In genomic region chr1:135704317-135704821, GRCm38 (mm10) we compare ENCODE assay signal across 27 mouse cellular contexts. TPM values are rescaled to one million over a fixed set of nuclear protein-coding genes. Genes with fewer than 3 reads are reported as not detected.
DNase-seq lines count a peak whose midpoint lies in the region; TF ChIP-seq lines count a peak whose summit lies in the region.
"Had no signal": no experiment of that assay in that cellular context is flagged by ENCODE, and none has a peak within 500 bp of the region (broad histone marks: within the 10 kb centered on the region; RNA-seq: fewer than 3 reads in every experiment).

No protein-coding gene starts in this region.

- no peak for TF ChIP-seq POLR2A in MEL (IDR thresholded peaks at IDR 0.05; ENCODE audit: control insufficient read depth in 1 of 2, insufficient read depth in 1 of 2, low read depth in 1 of 2, low read length in 2 of 2, poor library complexity in 1 of 2)

- H3K27me3 ChIP-seq in MEL (ENCODE audit: control insufficient read depth in 1 of 2, insufficient read depth in 2 of 2, low read length in 2 of 2): no peaks in the 10 kb centered on the region
- H3K27me3 ChIP-seq: heart, embryonic 12.5 days; hindbrain, embryonic 13.5 days; limb, embryonic 15.5 days; midbrain, embryonic 15.5 days had no signal

- TF ChIP-seq RAD21 in MEL (IDR thresholded peaks at IDR 0.05; ENCODE audit: low read depth, low read length): peak; percentile 13

- no peak for TF ChIP-seq EP300 in MEL (IDR thresholded peaks at IDR 0.05; ENCODE audit: low read depth in 1 of 2, low read length in 2 of 2)

- H3K27ac ChIP-seq in gastrocnemius, adult 2 months: no peak overlapping the region
- no peak overlapping the region for H3K27ac ChIP-seq in left cerebral cortex, adult 2 months
- no peak overlapping the region for H3K27ac ChIP-seq in MEL (ENCODE audit: control insufficient read depth, low read depth, low read length)
- H3K27ac ChIP-seq: embryonic facial prominence, embryonic 12.5 days; forebrain, embryonic 13.5 days; hindbrain, embryonic 13.5 days; limb, embryonic 15.5 days; midbrain, embryonic 15.5 days had no signal

- intact Hi-C loops in gastrocnemius, adult 2 months (cut with DNase I): loop anchor here (10.0 kb wide), 1 partner anchor 240 kb away; no protein-coding TSS in a partner anchor
- intact Hi-C loops in left cerebral cortex, adult 2 months (cut with DNase I): no loop called here

- no peak overlapping the region for H3K9ac ChIP-seq in MEL (ENCODE audit: control insufficient read depth, low read depth, low read length, poor library complexity, severe bottlenecking)
- H3K9ac ChIP-seq: embryonic facial prominence, embryonic 12.5 days; forebrain, embryonic 13.5 days; heart, embryonic 12.5 days; hindbrain, embryonic 13.5 days; limb, embryonic 15.5 days; midbrain, embryonic 15.5 days had no signal

- no peaks in the 10 kb centered on the region for H3K9me3 ChIP-seq in MEL (replicated peaks; ENCODE audit: insufficient read depth, low read length)
- H3K9me3 ChIP-seq: embryonic facial prominence, embryonic 12.5 days; forebrain, embryonic 13.5 days; hindbrain, embryonic 13.5 days; limb, embryonic 15.5 days; midbrain, embryonic 15.5 days had no signal

- TF ChIP-seq CTCF in gastrocnemius, adult 2 months (IDR thresholded peaks at IDR 0.05): peak; percentile 47
- TF ChIP-seq CTCF in left cerebral cortex, adult 2 months (IDR thresholded peaks at IDR 0.05): peak; percentile 41
- peak in 2 of 3 experiments; percentile 42 to 46; a peak in 4 of 6 replicates for TF ChIP-seq CTCF in MEL (IDR thresholded peaks at IDR 0.05 in 2 of 3, conservative IDR thresholded peaks at IDR 0.05 in 1 of 3; ENCODE audit: control insufficient read depth in 1 of 3, insufficient read depth in 1 of 3, low read depth in 2 of 3, low read length in 3 of 3, poor library complexity in 1 of 3, severe bottlenecking in 1 of 3)

- DNase-seq in gastrocnemius, adult 2 months: no peak
- DNase-seq in gastrocnemius, postnatal 4 days (ENCODE audit: low spot score in 2 of 2): no peak
- DNase-seq in left cerebral cortex, adult 2 months (ENCODE audit: extremely low spot score in 1 of 2, low spot score in 2 of 2): no peak
- no peak for DNase-seq in left cerebral cortex, adult 9 months (ENCODE audit: low spot score in 2 of 2)
- DNase-seq in 416B (ENCODE audit: low read depth) (peak; percentile 63), MEL (ENCODE audit: low read depth, low spot score) (peak; percentile 62), MN1 (ENCODE audit: low spot score) (no peak)
- DNase-seq in cerebellum, postnatal 36 days: no peak
- DNase-seq: adrenal gland, adult 8-10 months; cerebellum, adult 18-20 months; cerebellum, postnatal 14 days; heart, postnatal 14 days; kidney, adult 9 months; kidney, postnatal 36 days; layer of hippocampus, adult 9-11 months; left cerebral cortex, postnatal 4 days; lung, adult 2 months; lung, postnatal 4 days; right cerebral cortex, adult 18-20 months; thymus, adult 2 months; thymus, postnatal 4 days had no signal

- no peaks in the 10 kb centered on the region for H3K79me2 ChIP-seq in MEL (ENCODE audit: control insufficient read depth, insufficient read depth, low read length, poor library complexity)

- H3K36me3 ChIP-seq in MEL (ENCODE audit: control insufficient read depth in 1 of 2, insufficient read depth in 2 of 2, low read length in 2 of 2): peaks cover 0 to 6% of the 10 kb centered on the region in 2 experiments; a peak in 2 of 4 replicates
- H3K36me3 ChIP-seq: embryonic facial prominence, embryonic 12.5 days; heart, embryonic 12.5 days; hindbrain, embryonic 13.5 days; limb, embryonic 15.5 days; midbrain, embryonic 15.5 days had no signal

- H3K4me1 ChIP-seq in MEL (ENCODE audit: control insufficient read depth in 1 of 2, insufficient read depth in 2 of 2, low read length in 2 of 2): peaks cover 8 to 14% of the 10 kb centered on the region in 2 experiments

- no peak overlapping the region for H3K4me3 ChIP-seq in gastrocnemius, adult 2 months
- H3K4me3 ChIP-seq in left cerebral cortex, adult 2 months: no peak overlapping the region
- H3K4me3 ChIP-seq in MEL (ENCODE audit: control insufficient read depth in 1 of 2, insufficient read depth in 1 of 2, low read depth in 2 of 2, low read length in 2 of 2): no peak overlapping the region
- H3K4me3 ChIP-seq: embryonic facial prominence, embryonic 12.5 days; forebrain, embryonic 13.5 days; heart, embryonic 12.5 days; hindbrain, embryonic 13.5 days; limb, embryonic 15.5 days; midbrain, embryonic 15.5 days had no signal

TF ChIP-seq in MEL, 35 proteins besides CTCF, POLR2A, EP300 and RAD21:
- TF ChIP-seq ETS1 (IDR thresholded peaks at IDR 0.05; ENCODE audit: low read depth, low read length): no peak
- TF ChIP-seq ZMIZ1 (IDR thresholded peaks at IDR 0.05; ENCODE audit: low read depth, low read length): no peak
- no peak for TF ChIP-seq BHLHE40 (IDR thresholded peaks at IDR 0.05; ENCODE audit: borderline replicate concordance, low read depth, low read length)
- TF ChIP-seq TBP (IDR thresholded peaks at IDR 0.05; ENCODE audit: low read depth, low read length): peak; percentile 94
- no peak for TF ChIP-seq MYB (IDR thresholded peaks at IDR 0.05; ENCODE audit: low read depth, low read length)
- TF ChIP-seq E2F4 (IDR thresholded peaks at IDR 0.05; ENCODE audit: borderline replicate concordance, low read depth, low read length): no peak

RNA-seq across cellular contexts. Expression of gene Csrp1, which starts 15.5 kb away (rescaled TPM):
- 10 to 100 TPM; 18.9 to 25.0 TPM for total RNA-seq in gastrocnemius, adult 2 months (2021)
- 100 to 1,000 TPM; 109 to 114 TPM for total RNA-seq in gastrocnemius, postnatal 4 days (2021)
- total RNA-seq in left cerebral cortex, adult 2 months (2021): 100 to 1,000 TPM; 208 to 212 TPM
- 40.3 and 44.4 TPM in 2 replicates for total RNA-seq in MEL (2012; rRNA removed)
- polyA plus RNA-seq in MEL (2012; ENCODE audit: insufficient read depth in 1 of 2, insufficient read length in 2 of 2, low read depth in 1 of 2, low replicate concordance in 2 of 2, missing spikeins in 1 of 2): 10 to 100 TPM in 1 of 2 experiments, not detected in 1; 73.0 TPM

Comparison
In these comparisons a context has a peak if more than half of its experiments do, and no peak if none do; other contexts are left out.
1. DNase-seq: peak in 416B (single experiment) and MEL (single experiment); none in gastrocnemius, adult 2 months (single experiment), gastrocnemius, postnatal 4 days (0 of 2), left cerebral cortex, adult 2 months (0 of 2), left cerebral cortex, adult 9 months (0 of 2), MN1 (single experiment) and cerebellum, postnatal 36 days (0 of 2).
2. Peak in every context shown above with its lines, with median percentiles within 50 percentile points of each other: CTCF ChIP-seq.